Mouse (Mus musculus) cerebellum, postnatal 4 days (tissue): Measurements from ENCODE around the gene Klrb1c.
"Not testable (repeated sequence)": the region's sequence is repeated elsewhere in the genome, so short reads cannot be mapped to it uniquely, and the experiment has no call there.

Experiments
- DNase-seq, 2 experiments: peaks; one replicate each; pipeline ENCODE4 v3.0.0; 2022; ENCODE audit warnings: low spot score in 2 of 2, mixed read lengths in 1 of 2

Klrb1c gene

DNA sequence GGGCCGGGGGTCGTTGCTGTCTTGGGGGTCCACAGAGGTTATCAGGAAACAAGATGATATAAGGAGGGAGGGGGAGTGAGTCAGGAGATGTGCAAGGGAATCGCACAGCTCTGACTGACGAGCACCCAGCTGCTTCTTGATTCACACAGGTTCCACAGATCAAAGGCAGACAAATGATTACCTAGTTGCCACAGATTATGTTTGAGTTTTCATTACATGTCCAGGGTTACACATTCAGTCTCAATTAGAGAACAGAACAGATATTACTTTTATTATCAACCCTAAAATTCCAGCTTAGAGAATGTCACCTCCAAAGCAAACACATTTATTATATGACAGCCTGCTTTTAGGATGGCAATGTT lies 33.6 kb downstream of the Klrb1c start:
- DNase-seq = not testable (repeated sequence)

DNA sequence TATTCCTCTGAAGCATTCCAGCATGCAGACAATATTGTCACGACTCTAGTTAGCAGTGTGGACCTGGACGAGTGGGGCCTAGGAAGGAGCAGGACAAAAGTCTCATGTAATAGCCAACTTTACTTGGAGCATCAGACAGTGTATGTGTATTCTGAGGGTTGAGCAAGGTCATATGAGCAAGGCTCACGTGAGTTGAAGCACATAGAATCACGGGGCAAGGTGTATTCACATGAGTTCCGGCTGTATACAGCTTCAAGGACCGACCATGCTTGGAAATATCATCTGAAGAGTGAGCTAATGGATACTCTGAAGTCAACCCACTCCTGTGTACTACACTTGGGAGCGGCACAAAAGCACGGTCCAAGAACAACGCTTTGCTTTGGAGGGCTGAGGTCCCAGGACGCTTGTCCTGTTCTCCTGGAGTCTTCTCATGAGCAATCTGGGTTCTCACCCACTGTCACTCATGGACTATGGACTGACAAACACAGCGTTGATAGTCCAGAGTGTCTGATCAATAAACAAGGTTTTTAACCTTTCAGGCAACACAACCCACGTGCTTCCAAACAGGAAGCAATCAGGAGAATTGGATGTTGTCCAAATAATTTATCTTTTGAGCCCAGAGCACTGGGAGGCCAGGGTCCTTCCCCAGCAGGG lies 34.1 kb downstream of the Klrb1c start:
- not testable (repeated sequence) for DNase-seq

DNA sequence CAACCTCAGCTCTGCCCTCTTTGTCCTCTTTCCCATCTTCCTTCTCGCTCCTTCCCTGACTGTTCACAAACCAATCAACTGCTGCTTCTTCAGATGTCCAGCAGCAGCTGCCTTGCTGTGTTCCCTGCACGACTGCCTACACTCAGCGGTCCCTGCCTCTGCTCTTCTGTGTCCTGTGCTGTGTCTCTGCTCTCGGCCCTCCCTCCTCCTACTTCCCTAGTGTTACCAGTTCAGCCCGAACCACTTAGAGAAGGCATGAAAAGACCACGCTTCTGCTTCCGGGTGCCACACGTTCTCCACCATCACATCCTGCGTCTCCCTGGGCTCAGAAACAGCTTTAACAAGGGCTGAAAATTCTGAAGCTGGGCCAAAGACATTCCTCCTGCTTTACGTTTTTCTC lies 34.8 kb downstream of the Klrb1c start:
- DNase-seq = not testable (repeated sequence)

DNA sequence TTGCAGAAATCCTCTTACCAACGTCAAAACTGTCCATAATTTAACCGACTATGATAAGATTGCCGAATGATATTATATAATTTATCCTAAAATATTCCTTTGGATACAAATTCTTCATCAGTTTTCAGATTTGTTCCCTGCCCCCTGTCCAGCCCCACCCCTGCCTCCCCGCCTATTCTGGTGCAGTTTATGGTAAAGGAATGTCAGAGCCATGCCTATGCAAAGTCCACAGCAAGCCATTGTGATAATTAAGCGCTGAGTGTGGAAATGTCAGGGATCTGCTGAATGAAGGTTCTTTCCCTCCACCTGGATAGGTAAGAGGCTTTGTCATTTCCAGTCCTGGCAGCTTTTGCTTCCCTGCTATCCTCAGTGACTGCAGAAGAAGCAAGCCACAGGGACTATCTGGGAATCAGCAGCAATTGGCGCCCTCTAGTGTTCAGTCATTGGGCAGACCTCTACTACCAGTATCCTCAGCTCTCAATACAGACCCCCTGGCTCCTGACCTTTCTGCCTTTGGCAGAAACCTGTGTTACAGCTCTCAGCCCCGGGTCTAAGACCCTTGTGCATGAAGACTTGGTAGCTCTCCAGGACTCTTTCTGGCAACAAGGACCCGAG lies 35.3 kb downstream of the Klrb1c start:
- peak; percentile 67 to 85 for DNase-seq

DNA sequence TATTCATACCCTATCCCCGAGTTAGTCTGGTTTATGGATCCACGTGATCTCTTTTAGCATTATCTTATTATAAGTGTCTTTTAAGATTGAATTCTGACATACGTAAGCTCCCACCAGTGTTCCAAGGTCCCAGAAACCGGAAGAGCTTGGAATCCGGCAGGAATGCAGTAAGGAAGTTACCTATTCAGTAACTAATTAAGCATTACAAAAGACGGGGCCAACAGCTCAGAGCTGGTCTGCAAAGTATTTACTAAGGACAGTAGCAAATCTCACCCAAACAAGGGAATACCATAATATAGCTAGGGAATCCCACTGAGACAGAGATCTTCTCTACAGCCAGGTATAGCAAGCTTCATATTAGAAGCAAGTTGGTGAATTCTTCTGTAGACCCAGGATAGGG lies 42.0 kb downstream of the Klrb1c start:
- DNase-seq = not testable (repeated sequence)

DNA sequence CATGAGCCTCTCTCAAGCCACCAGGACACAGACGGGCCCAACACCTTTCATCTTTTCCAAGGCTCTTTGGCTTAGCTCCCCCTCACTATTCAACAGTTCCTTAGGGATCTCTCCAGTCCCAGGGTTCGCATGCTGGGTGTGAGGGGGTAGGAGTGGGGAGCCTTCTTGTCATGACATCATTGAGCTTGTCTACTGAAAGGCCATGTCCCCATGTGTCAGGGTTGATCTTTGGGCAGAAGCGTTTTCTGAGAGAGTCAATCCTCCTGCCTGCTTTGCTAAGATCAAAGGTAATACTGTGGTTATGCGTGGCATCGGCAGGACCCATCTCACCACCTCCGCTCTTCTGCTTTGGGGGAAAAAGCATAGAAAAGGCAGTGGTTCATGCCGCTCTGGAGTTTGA lies 51.6 kb downstream of the Klrb1c start:
- DNase-seq = no peak

DNA sequence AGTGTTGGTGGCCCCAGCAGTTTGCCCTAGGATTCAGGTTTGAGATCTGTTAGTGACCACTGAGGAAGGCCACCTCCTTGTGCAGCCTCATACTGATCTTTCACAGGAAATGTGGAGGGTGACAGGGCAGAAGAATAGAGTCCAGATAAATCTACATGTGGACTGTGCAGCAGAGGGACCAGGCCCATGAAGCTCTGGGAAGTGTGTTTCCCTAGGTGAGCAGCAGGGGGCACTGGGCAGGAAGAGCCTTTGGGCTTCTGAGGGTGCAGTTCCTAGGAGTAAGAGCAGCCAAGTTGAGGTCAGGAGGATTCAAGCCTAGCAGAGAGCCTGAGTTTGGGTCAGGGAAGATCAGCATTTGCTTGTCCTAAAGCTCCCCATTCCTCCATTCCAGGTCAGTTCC lies 52.9 kb downstream of the Klrb1c start:
- DNase-seq = no peak

DNA sequence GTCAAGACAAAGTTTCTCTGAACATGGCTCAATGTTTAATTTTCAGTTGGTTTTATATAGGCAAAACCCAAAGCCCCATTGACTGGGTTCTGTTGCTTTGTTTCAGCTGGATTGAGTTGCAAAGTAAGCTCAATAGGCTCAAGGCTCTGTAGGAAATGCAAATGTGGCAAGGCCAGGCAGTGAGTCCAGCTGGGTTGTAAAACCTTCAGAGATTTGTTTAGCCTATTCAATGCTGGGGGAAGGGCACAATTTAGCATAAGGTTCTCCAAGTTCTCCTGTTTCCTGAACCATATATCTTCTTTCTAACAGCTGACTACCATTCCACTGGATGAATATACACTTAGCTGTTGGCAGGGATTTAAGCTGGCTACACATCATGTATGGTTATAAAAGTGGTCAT lies 54.1 kb downstream of the Klrb1c start:
- DNase-seq = no peak

DNA sequence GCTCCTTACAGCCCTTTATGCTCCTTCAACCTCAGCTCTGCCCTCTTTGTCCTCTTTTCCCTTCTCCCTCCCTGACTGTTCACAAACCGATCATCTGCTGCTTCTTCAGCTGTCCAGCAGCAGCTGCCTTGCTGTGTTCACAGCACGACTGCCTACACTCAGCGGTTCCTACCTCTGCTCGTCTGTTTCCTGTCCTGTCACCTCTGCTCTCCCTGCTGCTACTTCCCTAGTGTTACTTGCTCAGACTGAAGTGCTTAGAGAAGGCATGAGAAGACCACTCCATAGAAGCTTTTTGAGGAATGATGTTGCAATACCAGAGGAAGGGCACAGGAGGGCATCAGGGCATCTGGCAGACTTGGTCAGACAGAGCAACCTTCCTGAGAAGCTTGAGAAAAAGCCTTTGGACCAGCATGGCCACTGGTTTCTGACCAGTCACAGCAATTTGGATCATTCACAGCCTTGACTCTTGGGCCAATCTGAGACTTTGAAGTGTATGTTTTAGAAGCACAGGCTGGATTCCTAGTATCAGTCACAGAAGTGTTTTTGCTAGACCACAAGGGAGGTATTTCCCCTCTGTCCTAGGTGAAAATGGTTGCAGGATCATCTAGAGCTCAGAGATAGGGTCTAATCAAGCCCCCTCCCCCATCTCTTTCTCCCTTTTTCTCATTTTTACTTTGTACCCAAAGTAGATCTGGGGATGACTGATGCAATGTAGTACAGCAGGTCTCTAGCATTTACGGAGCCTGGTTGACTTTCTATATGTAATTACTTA lies 54.9 kb downstream of the Klrb1c start:
- no peak for DNase-seq

DNA sequence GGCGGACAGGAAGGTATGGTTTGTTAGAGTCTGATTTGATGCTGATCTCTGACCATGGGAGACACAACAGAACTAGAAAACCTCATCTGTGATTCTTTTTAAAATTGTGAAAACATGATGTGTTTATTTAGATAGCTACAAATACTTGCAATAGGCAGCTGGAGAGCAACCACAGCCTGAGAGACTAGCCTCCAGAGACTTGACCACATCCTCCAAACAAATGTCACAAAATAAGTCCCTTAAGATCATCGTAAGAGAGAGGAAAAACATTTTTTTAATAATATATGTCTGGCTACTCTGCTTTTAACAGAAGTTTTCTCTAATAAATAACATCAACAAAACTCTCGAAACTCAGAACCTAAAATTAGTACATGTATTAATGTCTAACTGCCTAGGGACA lies 57.0 kb downstream of the Klrb1c start:
- no peak for DNase-seq
